Mouse (Mus musculus) B cell, adult 62 days (primary cell): ENCODE results near the gene Tas1r1. TPM values are rescaled to one million over a fixed set of nuclear protein-coding genes. Genes with fewer than 3 reads are reported as not detected.

Experiments
- total RNA-seq: library from RNA; stranded (reverse); gene quantifications from 4 replicates; pipeline ENCODE4 v1.2.4, GENCODE M21; 2023

The Tas1r1 gene
- not detected in 4 replicates for total RNA-seq

DNA sequence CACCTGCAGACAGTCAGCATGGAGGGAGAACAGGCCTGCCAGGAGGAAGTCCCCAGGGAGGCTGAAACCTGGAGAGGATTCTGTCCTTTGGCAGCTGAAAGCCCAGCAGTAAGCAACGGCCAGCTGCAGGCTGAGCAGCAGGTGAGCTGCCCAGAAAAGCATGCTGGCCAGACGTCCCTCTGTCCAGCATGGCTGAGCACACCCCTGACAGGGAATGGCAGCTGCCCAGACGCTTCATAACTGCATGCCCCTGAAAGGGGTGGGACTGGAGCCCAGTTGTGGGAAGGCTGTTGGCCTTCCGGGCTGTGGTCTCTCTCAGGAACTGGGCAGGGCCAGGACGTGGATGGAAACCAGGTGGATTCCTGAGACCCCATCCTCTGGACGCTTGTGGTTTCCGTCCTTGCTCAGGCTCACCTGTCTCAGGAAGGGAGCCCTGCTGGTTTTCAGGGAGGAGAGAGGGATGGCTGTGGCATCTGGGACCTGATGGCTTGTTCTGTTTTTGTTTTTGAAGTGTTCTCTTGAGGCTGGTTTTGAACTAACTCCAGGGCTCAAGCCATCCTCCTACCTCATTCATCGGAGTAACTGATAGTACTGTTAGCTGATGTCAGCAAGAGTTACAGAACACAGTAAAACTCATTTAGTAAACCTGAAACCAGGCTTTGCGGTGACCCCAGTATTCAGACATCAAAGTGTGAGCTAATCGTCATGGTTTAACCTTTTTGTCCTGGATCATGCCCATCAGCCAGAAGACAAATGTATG, at the start of gene Tas1r1:
Tas1r1 (minus strand) TSS at position 344 of the 760 bp plus-strand sequence.

DNA sequence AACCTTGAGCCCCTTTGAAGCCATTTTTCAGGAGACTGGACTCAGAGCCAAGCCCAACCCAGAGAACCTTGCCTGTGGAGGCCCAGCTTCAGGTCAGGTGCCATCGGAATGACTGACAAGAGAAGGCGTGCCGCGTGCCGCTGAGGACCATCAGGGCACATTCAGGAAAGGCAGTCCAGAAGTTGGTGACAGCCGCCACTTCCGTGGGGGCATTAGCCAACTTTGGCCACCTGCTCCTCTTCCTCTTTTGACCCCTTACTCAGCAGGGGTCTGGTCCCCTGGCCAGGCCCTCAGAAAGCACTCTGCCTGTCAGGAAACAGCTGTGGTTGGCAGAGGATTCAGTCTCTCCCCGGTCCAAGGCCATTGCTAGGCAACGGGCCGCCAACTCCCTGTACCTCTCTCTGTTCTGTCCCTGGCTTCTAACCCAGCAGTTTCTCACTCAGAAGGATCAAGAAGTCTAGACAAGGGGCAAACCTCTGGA, 33.8 kb upstream of the Tas1r1 start, which contains the start of gene Plekhg5:
Plekhg5 (plus strand) TSS at position 378 of the 481 bp plus-strand sequence.

GRCm38 (mm10) chr4:152038985-152039830, 840 bp upstream of the Tas1r1 start, which contains the start of gene Nol9:
Nol9 (plus strand) TSS chr4:152039321.

GRCm38 (mm10) chr4:152027524-152027923, 10.8 kb downstream of the Tas1r1 start, which contains the start of gene Zbtb48:
Zbtb48 (minus strand) TSS chr4:152027671.

DNA sequence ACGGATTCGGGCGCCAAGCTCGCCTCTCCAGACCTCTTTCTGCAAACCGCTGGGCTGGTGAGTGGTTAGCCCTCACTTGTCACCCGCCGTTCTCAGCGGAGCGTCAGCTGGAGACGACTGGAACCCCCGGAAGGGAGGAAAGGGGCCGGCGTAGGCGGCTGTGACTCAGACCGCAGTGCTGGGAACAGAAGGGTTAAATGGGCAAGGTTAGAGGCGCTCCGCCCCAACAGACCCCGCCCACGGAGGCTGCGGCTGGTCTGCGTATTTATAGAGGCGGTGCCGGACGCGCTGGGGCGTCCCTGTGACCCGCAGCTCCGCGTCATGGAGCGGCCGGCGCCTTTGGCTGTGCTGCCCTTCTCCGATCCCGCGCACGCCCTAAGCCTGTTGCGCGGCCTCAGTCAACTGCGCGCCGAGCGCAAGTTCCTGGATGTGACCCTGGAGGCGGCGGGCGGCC, 29.7 kb downstream of the Tas1r1 start, which contains the start of gene Klhl21:
Klhl21 (plus strand) TSS at position 182 of the 454 bp plus-strand sequence.

GRCm38 (mm10) chr4:151996173-151996950, 42.0 kb downstream of the Tas1r1 start, which contains the start of gene Phf13:
Phf13 (minus strand) TSS chr4:151996258.

DNA sequence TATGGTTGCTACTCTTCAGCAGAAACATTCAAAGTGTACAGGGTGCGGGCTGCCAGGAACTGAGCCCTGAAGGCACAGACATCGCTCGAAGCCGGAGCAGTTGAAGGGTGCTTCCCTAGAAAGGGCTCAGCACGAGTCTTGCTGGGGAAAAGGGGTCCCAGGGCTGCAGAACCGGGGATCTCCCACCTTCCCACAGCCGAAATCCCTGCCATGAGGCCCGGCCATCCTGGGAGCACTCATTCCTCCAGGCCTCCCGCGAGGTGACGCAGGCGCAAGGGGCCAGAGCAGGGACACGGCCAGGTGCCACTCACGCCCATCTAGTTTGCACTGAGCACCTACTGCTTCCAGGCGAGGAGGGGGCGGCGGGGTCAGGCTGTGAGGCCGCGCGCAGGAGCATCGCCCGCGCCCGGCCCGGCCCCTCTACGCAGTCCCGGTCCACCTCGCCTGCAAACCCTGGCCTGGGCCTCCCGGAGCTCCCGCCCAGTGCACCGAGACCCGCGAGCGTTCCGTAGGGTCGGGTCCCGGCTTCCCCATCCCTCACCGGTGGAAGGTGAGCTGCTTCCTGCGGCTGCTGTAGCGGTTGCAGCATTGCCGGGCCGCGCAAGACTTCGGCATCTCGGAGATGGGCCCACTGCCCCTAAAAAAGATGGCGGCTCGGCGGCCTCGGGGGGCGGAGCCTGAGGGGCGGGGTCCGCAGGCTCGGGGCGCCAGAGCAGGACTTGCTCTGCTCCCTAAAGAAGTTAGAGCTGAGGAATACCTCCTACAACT, 49.8 kb downstream of the Tas1r1 start, which contains the start of gene Thap3:
Thap3 (minus strand) TSS at position 656 of the 768 bp plus-strand sequence.

Other genes starting within 250 kb of the Tas1r1 start
- gene Camta1, start 176.7 kb downstream of the Tas1r1 start, total RNA-seq = 43.2 to 53.2 TPM (median 49.6 TPM) in 4 replicates
- gene Dnajc11, start 104.9 kb downstream of the Tas1r1 start, total RNA-seq = 68.5 to 81.5 TPM (median 74.4 TPM) in 4 replicates
- 31.2 to 45.4 TPM (median 36.3 TPM) in 4 replicates for gene Thap3, start 49.6 kb downstream of the Tas1r1 start, total RNA-seq
- 3.9 to 5.2 TPM (median 4.4 TPM) in 4 replicates for gene Phf13, start 42.3 kb downstream of the Tas1r1 start, total RNA-seq
- gene Klhl21, start 29.8 kb downstream of the Tas1r1 start, total RNA-seq = 18.7 to 19.6 TPM (median 19.3 TPM) in 4 replicates
- 17.9 to 27.9 TPM (median 23.9 TPM) in 4 replicates for gene Zbtb48, start 10.9 kb downstream of the Tas1r1 start, total RNA-seq
- 39.4 to 44.4 TPM (median 41.6 TPM) in 4 replicates for gene Nol9, start 753 bp upstream of the Tas1r1 start, total RNA-seq
- 1.5 to 5.8 TPM (median 3.5 TPM) in 4 replicates for gene Plekhg5, start 33.9 kb upstream of the Tas1r1 start, total RNA-seq
- 0.56 TPM in 1 of 4 replicates, not detected in the others for gene Tnfrsf25, start 77.4 kb upstream of the Tas1r1 start, total RNA-seq
- 0.92 to 1.9 TPM (median 1.4 TPM) in 4 replicates for gene Espn, start 113.8 kb upstream of the Tas1r1 start, total RNA-seq
- not detected in 4 replicates for gene Hes2, start 120.3 kb upstream of the Tas1r1 start, total RNA-seq
- 2.1 to 4.7 TPM (median 3.1 TPM) in 4 replicates for gene Acot7, start 139.6 kb upstream of the Tas1r1 start, total RNA-seq
- not detected in 4 replicates for gene Gpr153, start 235.7 kb upstream of the Tas1r1 start, total RNA-seq